Mouse (Mus musculus) stomach, embryonic 15.5 days (tissue): ENCODE measurements around the gene Ccdc153. TPM values are rescaled to one million over a fixed set of nuclear protein-coding genes. Genes with fewer than 3 reads are reported as not detected.

Source experiments
- ATAC-seq: fragments of 200-750 bp; cut with Nextera tagmentation; 2 replicates; pipeline ENCODE4 v1.8.0; 2017; ENCODE audit warnings: low read depth, moderate number of reproducible peaks, moderate TSS enrichment; ENCODE audit not compliant: insufficient read depth, low FRiP score
- H3K27ac ChIP-seq: fragments of 300-500 bp; sonication (generic); 2 replicates; pipeline ENCODE4 v1.5.1; 2015; ENCODE audit warnings: mild to moderate bottlenecking, inconsistent platforms
- H3K27me3 ChIP-seq: fragments of 300-500 bp; sonication (generic); replicated peaks from 2 replicates; pipeline ENCODE4 v1.6.1; 2015; ENCODE audit warnings: inconsistent platforms
- H3K36me3 ChIP-seq: fragments of 300-500 bp; sonication (generic); 2 replicates; pipeline ENCODE4 v1.6.1; 2015; ENCODE audit warnings: inconsistent platforms
- H3K4me1 ChIP-seq: fragments of 300-500 bp; sonication (generic); 2 replicates; pipeline ENCODE4 v1.6.1; 2015; ENCODE audit warnings: inconsistent platforms
- H3K4me2 ChIP-seq: fragments of 300-500 bp; sonication (generic); 2 replicates; pipeline ENCODE4 v1.6.1; 2015; ENCODE audit warnings: mild to moderate bottlenecking, inconsistent platforms
- H3K4me3 ChIP-seq: fragments of 300-500 bp; sonication (generic); replicated peaks from 2 replicates; pipeline ENCODE4 v1.5.1; 2015; ENCODE audit warnings: inconsistent platforms
- H3K9ac ChIP-seq: fragments of 300-500 bp; sonication (generic); 2 replicates; pipeline ENCODE4 v1.6.1; 2015; ENCODE audit warnings: inconsistent platforms
- H3K9me3 ChIP-seq: fragments of 300-500 bp; sonication (generic); 2 replicates; pipeline ENCODE4 v1.6.1; 2016; ENCODE audit warnings: inconsistent platforms
- WGBS: fragments of 180-500 bp; shearing (Covaris S2); methylation state at CpG from one replicate; pipeline ENCODE4 v1.1.7; 2015; 5-methylcytosine and 5-hydroxymethylcytosine counted together
- polyA plus RNA-seq: library from polyadenylated mRNA; unstranded; fragments of >200 nt; fragmentation: Nextera tagmentation; extraction: Ambion mirVana; gene quantifications from 2 replicates; pipeline ENCODE4 v1.2.1, GENCODE M21; 2015

The Ccdc153 gene
- polyA plus RNA-seq, 1 experiment from 2014 or later = 0.23 TPM

- 42% methylated on average over 8 of the region's 8 CpGs for WGBS
- H3K27ac ChIP-seq = peak overlapping the region; percentile 90
Observed at GRCm38 (mm10) chr9:44266478-44267226, 26.2 kb downstream of the Ccdc153 start.

GRCm38 (mm10) chr9:44267319-44268026 is 27.0 kb downstream of the Ccdc153 start:
- H3K27me3 ChIP-seq = no peaks in the 10 kb centered on the region
- no peaks in the 10 kb centered on the region for H3K9me3 ChIP-seq
- peak overlapping the region; percentile 89 for H3K9ac ChIP-seq
- peak overlapping the region; percentile 90 for H3K4me2 ChIP-seq
- H3K27ac ChIP-seq = peak overlapping the region; percentile 90
- ATAC-seq = no peak
- peaks cover 17% of the 10 kb centered on the region; the same call in 1 of the 2 replicates for H3K4me1 ChIP-seq
- H3K36me3 ChIP-seq = no peaks in the 10 kb centered on the region
- 9% methylated on average over 23 of the region's 23 CpGs for WGBS
- peak overlapping the region; percentile 50 for H3K4me3 ChIP-seq

More at GRCm38 (mm10) chr9:44266478-44267226, 26.2 kb downstream of the Ccdc153 start:
- Histone ChIP-seq H3K4me3 (no peak overlapping the region), H3K4me1 (peaks cover 17% of the 10 kb centered on the region; the same call in 1 of the 2 replicates), H3K27me3 (no peaks in the 10 kb centered on the region), H3K9me3 (no peaks in the 10 kb centered on the region), H3K4me2 (peak overlapping the region; percentile 90), H3K9ac (0 out of 2 replicates have a peak overlapping the region, but pooled peaks have one; percentile 89), H3K36me3 (no peaks in the 10 kb centered on the region)
- ATAC-seq = no peak

GRCm38 (mm10) chr9:44268027-44268360 is 27.5 kb downstream of the Ccdc153 start:
- Histone ChIP-seq H3K9me3 (no peaks in the 10 kb centered on the region), H3K4me3 (peak overlapping the region; percentile 50), H3K36me3 (no peaks in the 10 kb centered on the region), H3K27me3 (no peaks in the 10 kb centered on the region), H3K4me2 (peak overlapping the region; percentile 90), H3K27ac (peak overlapping the region; percentile 90), H3K9ac (peak overlapping the region; percentile 89), H3K4me1 (peaks cover 17% of the 10 kb centered on the region; the same call in 1 of the 2 replicates)
- WGBS = 4% methylated on average over 28 of the region's 28 CpGs
- peak; percentile 92 for ATAC-seq

- H3K4me1 ChIP-seq = peaks cover 17% of the 10 kb centered on the region; the same call in 1 of the 2 replicates
- no peaks in the 10 kb centered on the region for H3K36me3 ChIP-seq
- WGBS = 57% methylated on average over 6 of the region's 6 CpGs
- H3K9ac ChIP-seq = peak within 1 kb of the TSS; percentile 89
- no peaks in the 10 kb centered on the region for H3K27me3 ChIP-seq
- H3K27ac ChIP-seq = peak within 1 kb of the TSS; percentile 90
- peak within 1 kb of the TSS; percentile 50 for H3K4me3 ChIP-seq
- no peaks in the 10 kb centered on the region for H3K9me3 ChIP-seq
- peak within 1 kb of the TSS; percentile 90 for H3K4me2 ChIP-seq
- ATAC-seq = peak; percentile 33; the same call in 1 of the 2 replicates
Observed at GRCm38 (mm10) chr9:44268432-44268831, 28.0 kb downstream of the Ccdc153 start, which contains the start of gene Nlrx1. TSS of gene Nlrx1 (minus strand) at chr9:44268599.

GRCm38 (mm10) chr9:44269077-44269476 is 28.6 kb downstream of the Ccdc153 start:
- WGBS = 83% methylated on average over 3 of the region's 3 CpGs
- peaks cover 17% of the 10 kb centered on the region; the same call in 1 of the 2 replicates for H3K4me1 ChIP-seq
- no peak overlapping the region for H3K4me2 ChIP-seq
- no peak overlapping the region for H3K9ac ChIP-seq
- no peak overlapping the region; the same call in 1 of the 2 replicates for H3K27ac ChIP-seq
- no peak for ATAC-seq
- no peaks in the 10 kb centered on the region for H3K9me3 ChIP-seq
- no peak overlapping the region for H3K4me3 ChIP-seq
- no peaks in the 10 kb centered on the region for H3K27me3 ChIP-seq
- H3K36me3 ChIP-seq = no peaks in the 10 kb centered on the region

- no peaks in the 10 kb centered on the region for H3K27me3 ChIP-seq
- no peak overlapping the region for H3K4me3 ChIP-seq
- H3K36me3 ChIP-seq = no peaks in the 10 kb centered on the region
- H3K9ac ChIP-seq = no peak overlapping the region
- ATAC-seq = no peak
- no peak overlapping the region for H3K4me2 ChIP-seq
- 85% methylated on average over 4 of the region's 4 CpGs for WGBS
- H3K9me3 ChIP-seq = no peaks in the 10 kb centered on the region
- H3K27ac ChIP-seq = no peak overlapping the region
- peaks cover 17% of the 10 kb centered on the region; the same call in 1 of the 2 replicates for H3K4me1 ChIP-seq
Observed at GRCm38 (mm10) chr9:44269973-44270372, 29.5 kb downstream of the Ccdc153 start.

GRCm38 (mm10) chr9:44283183-44283582 is 42.7 kb downstream of the Ccdc153 start:
- no peak overlapping the region for H3K9ac ChIP-seq
- H3K4me1 ChIP-seq = peaks cover 17% of the 10 kb centered on the region
- no peak overlapping the region for H3K27ac ChIP-seq
- H3K4me2 ChIP-seq = no peak overlapping the region
- no peak for ATAC-seq
- H3K9me3 ChIP-seq = no peaks in the 10 kb centered on the region
- WGBS = 59% methylated on average over 5 of the region's 5 CpGs
- H3K36me3 ChIP-seq = no peaks in the 10 kb centered on the region
- 0 out of 2 replicates have a peak, but pooled peaks cover 10% of the 10 kb centered on the region for H3K27me3 ChIP-seq
- H3K4me3 ChIP-seq = no peak overlapping the region

- no peaks in the 10 kb centered on the region for H3K9me3 ChIP-seq
- no peak overlapping the region for H3K9ac ChIP-seq
- H3K4me1 ChIP-seq = peaks cover 26% of the 10 kb centered on the region
- 19% methylated on average over 6 of the region's 6 CpGs for WGBS
- H3K27ac ChIP-seq = no peak overlapping the region
- 0 out of 2 replicates have a peak, but pooled peaks cover 10% of the 10 kb centered on the region for H3K27me3 ChIP-seq
- ATAC-seq = no peak
- peak overlapping the region; percentile 10; the same call in 1 of the 2 replicates for H3K4me2 ChIP-seq
- peak overlapping the region; percentile 66; the same call in 1 of the 2 replicates for H3K4me3 ChIP-seq
- H3K36me3 ChIP-seq = 0 out of 2 replicates have a peak, but pooled peaks cover 5% of the 10 kb centered on the region
Observed at GRCm38 (mm10) chr9:44286256-44286850, 45.9 kb downstream of the Ccdc153 start.

GRCm38 (mm10) chr9:44287003-44287400 is 46.5 kb downstream of the Ccdc153 start:
- H3K4me3 ChIP-seq = peak overlapping the region; percentile 66
- H3K27ac ChIP-seq = no peak overlapping the region
- 0 out of 2 replicates have a peak, but pooled peaks cover 5% of the 10 kb centered on the region for H3K36me3 ChIP-seq
- 16% methylated on average over 11 of the region's 11 CpGs for WGBS
- H3K27me3 ChIP-seq = 0 out of 2 replicates have a peak, but pooled peaks cover 10% of the 10 kb centered on the region
- H3K9ac ChIP-seq = peak overlapping the region; percentile 42; the same call in 1 of the 2 replicates
- H3K4me1 ChIP-seq = peaks cover 26% of the 10 kb centered on the region
- no peaks in the 10 kb centered on the region for H3K9me3 ChIP-seq
- ATAC-seq = 0 out of 2 replicates have a peak, but pooled peaks have one; percentile 1
- H3K4me2 ChIP-seq = peak overlapping the region; percentile 98

- no peak overlapping the region for H3K27ac ChIP-seq
- H3K4me2 ChIP-seq = peak overlapping the region; percentile 98
- H3K27me3 ChIP-seq = 0 out of 2 replicates have a peak, but pooled peaks cover 10% of the 10 kb centered on the region
- H3K4me1 ChIP-seq = peaks cover 26% of the 10 kb centered on the region
- H3K36me3 ChIP-seq = 0 out of 2 replicates have a peak, but pooled peaks cover 7% of the 10 kb centered on the region
- peak; percentile 23 for ATAC-seq
- WGBS = under 1% methylated on average over 46 of the region's 47 CpGs
- peak overlapping the region; percentile 42 for H3K9ac ChIP-seq
- no peaks in the 10 kb centered on the region for H3K9me3 ChIP-seq
- peak overlapping the region; percentile 66 for H3K4me3 ChIP-seq
Observed at GRCm38 (mm10) chr9:44287401-44288075, 47.1 kb downstream of the Ccdc153 start.
